Mouse (Mus musculus): ENCODE measurements at regions not wholly inside any gene's neighbourhood (a gene's known extent, or its start where the extent isn't known, plus 50 kb on each side); places are given as distances from the start of the nearest gene placed in this dataset.

GRCm38 (mm10) chr4:137120597-137120996, 72.0 kb upstream of the Zbtb40 start:
- TF ChIP-seq CTCF (IDR thresholded peaks at IDR 0.05; ENCODE audit: extremely low read depth, insufficient read depth, low read length) (no peak), POLR2A (IDR thresholded peaks at IDR 0.05; ENCODE audit: extremely low read depth, insufficient read depth, low read length) (no peak)
- peaks cover 2% of the 10 kb centered on the region; the same call in 1 of the 2 replicates for H3K4me1 ChIP-seq (ENCODE audit: control insufficient read depth, insufficient read depth, low read length)
- H3K4me3 ChIP-seq (ENCODE audit: insufficient read depth, low read length) = no peak overlapping the region
- no peak overlapping the region for H3K27ac ChIP-seq (ENCODE audit: insufficient read depth, low read length)

- H3K27ac ChIP-seq (ENCODE audit: insufficient read depth, low read length) = no peak overlapping the region
- H3K4me3 ChIP-seq (ENCODE audit: insufficient read depth, low read length) = no peak overlapping the region
- peaks cover 2% of the 10 kb centered on the region; the same call in 1 of the 2 replicates for H3K4me1 ChIP-seq (ENCODE audit: control insufficient read depth, insufficient read depth, low read length)
- TF ChIP-seq POLR2A (IDR thresholded peaks at IDR 0.05; ENCODE audit: extremely low read depth, insufficient read depth, low read length) = no peak
- TF ChIP-seq CTCF (IDR thresholded peaks at IDR 0.05; ENCODE audit: extremely low read depth, insufficient read depth, low read length) = no peak
These were observed 69.7 kb upstream of the Zbtb40 start for GRCm38 (mm10) chr4:137118332-137118715.

- peaks cover 2% of the 10 kb centered on the region; the same call in 1 of the 2 replicates for H3K4me1 ChIP-seq (ENCODE audit: control insufficient read depth, insufficient read depth, low read length)
- no peak overlapping the region for H3K4me3 ChIP-seq (ENCODE audit: insufficient read depth, low read length)
- TF ChIP-seq CTCF (IDR thresholded peaks at IDR 0.05; ENCODE audit: extremely low read depth, insufficient read depth, low read length) = no peak
- TF ChIP-seq POLR2A (IDR thresholded peaks at IDR 0.05; ENCODE audit: extremely low read depth, insufficient read depth, low read length) = no peak
- no peak overlapping the region for H3K27ac ChIP-seq (ENCODE audit: insufficient read depth, low read length)
These were observed 69.1 kb upstream of the Zbtb40 start for GRCm38 (mm10) chr4:137117471-137118331.

GRCm38 (mm10) chr4:137115062-137115461, 66.5 kb upstream of the Zbtb40 start:
- Histone ChIP-seq H3K27ac (ENCODE audit: insufficient read depth, low read length) (no peak overlapping the region), H3K4me3 (ENCODE audit: insufficient read depth, low read length) (no peak overlapping the region), H3K4me1 (ENCODE audit: control insufficient read depth, insufficient read depth, low read length) (peaks cover 2% of the 10 kb centered on the region; the same call in 1 of the 2 replicates)
- no peak for TF ChIP-seq CTCF (IDR thresholded peaks at IDR 0.05; ENCODE audit: extremely low read depth, insufficient read depth, low read length)

DNA sequence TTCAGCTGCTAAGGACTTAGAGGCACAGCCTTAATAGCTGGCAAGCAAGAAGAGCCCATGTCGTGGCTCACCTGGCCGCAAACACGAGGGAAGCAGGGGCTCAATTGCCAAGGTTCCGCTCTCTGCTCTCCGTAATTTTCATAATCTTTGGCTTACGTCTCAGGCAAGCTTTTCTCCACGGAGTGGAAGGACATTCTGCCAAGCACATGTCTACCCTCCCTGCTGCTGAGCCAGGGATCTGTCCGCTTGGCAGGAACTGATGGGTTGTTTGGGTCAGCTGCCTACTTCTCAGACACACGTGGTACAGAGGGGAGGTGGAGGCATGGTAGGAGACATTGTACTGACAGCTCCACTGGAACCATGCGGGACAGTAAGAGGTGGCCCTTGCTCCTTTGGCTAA, 61.7 kb upstream of the Zbtb40 start:
- Histone ChIP-seq H3K4me1 (ENCODE audit: control insufficient read depth, insufficient read depth, low read length) (no peaks in the 10 kb centered on the region), H3K4me3 (ENCODE audit: insufficient read depth, low read length) (no peak overlapping the region), H3K27ac (ENCODE audit: insufficient read depth, low read length) (no peak overlapping the region)
- TF ChIP-seq CTCF (IDR thresholded peaks at IDR 0.05; ENCODE audit: extremely low read depth, insufficient read depth, low read length) = no peak

DNA sequence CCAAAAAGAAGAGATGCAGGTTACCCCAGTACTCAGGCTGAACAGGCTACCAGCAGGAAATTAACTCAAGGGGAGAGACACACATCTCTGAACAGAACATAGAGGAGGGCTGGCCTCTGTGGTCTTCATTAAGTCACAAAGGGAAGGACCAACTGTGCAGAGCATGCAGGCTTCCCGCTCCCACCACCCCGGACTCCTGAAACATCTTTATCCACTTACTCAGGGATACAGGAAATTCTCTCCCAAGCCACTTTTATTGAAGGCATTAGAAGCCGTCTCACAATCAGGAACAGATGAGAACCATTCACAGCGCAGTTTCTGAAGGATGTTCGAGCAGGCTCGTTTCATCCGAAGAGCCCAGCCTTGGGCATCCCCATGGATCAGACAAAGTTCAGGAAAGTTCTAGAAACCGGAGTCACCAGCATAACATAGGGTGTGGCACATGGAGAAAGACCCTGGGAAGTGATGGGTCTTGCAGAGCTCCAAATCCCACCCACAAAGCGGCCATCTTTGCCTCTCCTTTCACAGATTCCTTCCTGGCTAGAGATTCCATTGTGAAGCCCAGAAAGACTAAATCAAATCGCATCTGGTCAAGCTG, 55.9 kb upstream of the Zbtb40 start:
- TF ChIP-seq POLR2A (IDR thresholded peaks at IDR 0.05; ENCODE audit: extremely low read depth, insufficient read depth, low read length) (no peak), CTCF (IDR thresholded peaks at IDR 0.05; ENCODE audit: extremely low read depth, insufficient read depth, low read length) (no peak)
- Histone ChIP-seq H3K4me1 (ENCODE audit: control insufficient read depth, insufficient read depth, low read length) (no peaks in the 10 kb centered on the region), H3K4me3 (ENCODE audit: insufficient read depth, low read length) (no peak overlapping the region), H3K27ac (ENCODE audit: insufficient read depth, low read length) (no peak overlapping the region)

DNA sequence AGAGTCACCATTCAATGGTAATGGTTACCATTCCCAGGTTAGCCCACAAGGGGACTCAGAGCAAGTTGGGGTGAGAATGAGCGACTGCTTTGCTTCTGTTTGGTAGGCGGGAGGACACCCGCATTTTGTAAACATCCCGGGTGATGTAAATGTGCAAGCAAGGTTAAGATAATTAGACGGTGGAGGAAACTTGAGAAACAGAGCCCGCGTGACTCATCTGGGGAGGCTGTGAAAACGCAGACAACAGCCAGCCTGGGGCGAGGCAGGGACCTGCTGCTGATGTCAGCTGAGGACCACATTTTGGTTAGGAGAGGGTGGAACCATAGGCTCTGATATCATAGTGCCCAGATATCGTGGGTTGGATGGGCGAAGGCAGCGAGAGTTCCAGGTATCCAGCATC, 52.6 kb upstream of the Zbtb40 start:
- H3K27ac ChIP-seq (ENCODE audit: insufficient read depth, low read length) = no peak overlapping the region
- no peaks in the 10 kb centered on the region for H3K4me1 ChIP-seq (ENCODE audit: control insufficient read depth, insufficient read depth, low read length)
- H3K4me3 ChIP-seq (ENCODE audit: insufficient read depth, low read length) = no peak overlapping the region
- TF ChIP-seq CTCF (IDR thresholded peaks at IDR 0.05; ENCODE audit: extremely low read depth, insufficient read depth, low read length) (no peak), POLR2A (IDR thresholded peaks at IDR 0.05; ENCODE audit: extremely low read depth, insufficient read depth, low read length) (no peak)

DNA sequence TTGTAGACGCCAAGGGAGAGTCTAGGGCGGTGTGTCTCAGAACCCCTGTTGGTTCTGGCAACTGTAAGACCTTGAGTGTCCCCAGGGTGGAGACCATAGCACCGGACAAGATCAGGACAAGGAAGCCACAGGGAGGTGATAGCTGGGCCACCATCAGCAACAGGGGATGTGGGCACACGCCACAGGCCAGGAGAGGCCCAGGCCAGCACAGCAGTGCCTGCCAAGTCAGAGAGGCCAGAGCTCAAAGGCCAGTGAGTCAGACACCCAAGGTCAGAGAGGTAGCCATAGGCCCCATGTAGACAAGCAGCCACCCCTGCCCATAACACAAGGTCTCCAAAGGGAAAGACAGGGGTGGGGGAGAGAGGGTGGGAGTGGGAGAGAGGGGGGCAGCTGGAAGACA, 52.2 kb upstream of the Zbtb40 start:
- no peak overlapping the region for H3K4me3 ChIP-seq (ENCODE audit: insufficient read depth, low read length)
- H3K27ac ChIP-seq (ENCODE audit: insufficient read depth, low read length) = no peak overlapping the region
- no peaks in the 10 kb centered on the region for H3K4me1 ChIP-seq (ENCODE audit: control insufficient read depth, insufficient read depth, low read length)
- no peak for TF ChIP-seq CTCF (IDR thresholded peaks at IDR 0.05; ENCODE audit: extremely low read depth, insufficient read depth, low read length)
- TF ChIP-seq POLR2A (IDR thresholded peaks at IDR 0.05; ENCODE audit: extremely low read depth, insufficient read depth, low read length) = no peak
